Mouse (Mus musculus): ENCODE measurements around the gene Vash1. TPM values are rescaled to one million over a fixed set of nuclear protein-coding genes. Genes with fewer than 3 reads are reported as not detected.

Gene Vash1
- total and polyA plus RNA-seq, 3 experiments, result 1.1 to 2.7 (median 2.2) TPM

DNA sequence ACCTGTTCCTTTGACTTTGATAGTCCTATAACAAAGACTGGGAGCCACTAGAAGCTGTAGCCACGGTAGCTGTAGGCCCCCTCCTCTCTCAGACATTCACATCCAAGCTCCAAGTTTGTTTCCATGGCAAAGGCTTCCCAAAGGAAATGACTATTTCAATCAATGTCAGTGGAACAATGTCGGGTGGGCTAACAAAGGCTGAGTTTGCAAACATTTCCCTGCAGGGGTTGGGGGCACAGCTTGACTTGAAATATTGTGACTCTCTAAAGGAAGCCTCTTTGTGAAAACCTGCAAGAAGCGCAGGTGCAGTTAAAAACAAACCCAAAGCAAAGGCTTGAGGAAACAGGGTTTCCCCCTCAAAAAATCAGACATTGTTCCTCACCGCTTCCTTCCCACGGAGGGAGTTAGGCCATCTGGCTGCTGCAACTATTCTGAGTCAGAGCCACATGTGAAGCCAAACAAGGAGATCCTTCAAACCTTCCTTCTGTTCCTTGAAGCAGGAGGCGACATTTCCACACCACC lies 19.0 kb upstream of the Vash1 start:
- Histone ChIP-seq H3K9ac (ENCODE audit: insufficient read depth, low read depth) (no peak overlapping the region), H3K4me2 (ENCODE audit: insufficient read depth, low read depth, poor library complexity, severe bottlenecking) (no peak overlapping the region), H3K9me3 (replicated peaks; ENCODE audit: low read length) (no peaks in the 10 kb centered on the region), H3K36me3 (replicated peaks in 1 of 2; ENCODE audit: control insufficient read depth in 1 of 2, insufficient read depth in 1 of 2, low read length in 1 of 2) (no peaks in the 10 kb centered on the region), H3K27ac (ENCODE audit: insufficient read depth, low read depth) (no peak overlapping the region), H3K4me3 (replicated peaks in 1 of 3; ENCODE audit: low read depth in 2 of 3, low read length in 2 of 3, poor library complexity in 1 of 3) (no peak overlapping the region), H3K79me2 (replicated peaks; ENCODE audit: control insufficient read depth, extremely low read depth, insufficient read depth, poor library complexity, severe bottlenecking) (no peaks in the 10 kb centered on the region), H3K4me1 (ENCODE audit: control insufficient read depth in 1 of 2, insufficient read depth in 2 of 2) (peaks cover 0 to 12% of the 10 kb centered on the region in 2 experiments; a peak in 2 of 4 replicates), H3K27me3 (replicated peaks) (peaks cover 1% of the 10 kb centered on the region)
- in situ Hi-C loops (cut with MboI; ENCODE audit: low pct_ligation_motif_present, low pct_unique_long_range_greater_than_20kb, low sequenced_read_pairs), result no loop called here
- TF ChIP-seq CHD2 (IDR thresholded peaks at IDR 0.05; ENCODE audit: low read length) (no peak), NRF1 (IDR thresholded peaks at IDR 0.05; ENCODE audit: low read depth, low read length) (no peak), TBP (conservative IDR thresholded peaks at IDR 0.05; ENCODE audit: low read depth, low read length) (no peak), MEF2A (IDR thresholded peaks at IDR 0.05; ENCODE audit: borderline replicate concordance, low read depth, low read length) (no peak), ELF1 (IDR thresholded peaks at IDR 0.05; ENCODE audit: low read depth, low read length) (no peak), EP300 (IDR thresholded peaks at IDR 0.05; ENCODE audit: low read length) (no peak), JUND (conservative IDR thresholded peaks at IDR 0.05; ENCODE audit: low read depth, low read length) (no peak), ZC3H11A (IDR thresholded peaks at IDR 0.05; ENCODE audit: low read depth, low read length) (no peak)
- dilution Hi-C loops (cut with MboI; ENCODE audit: extremely low pct_ligation_motif_present, extremely low pct_unique_long_range_greater_than_20kb, low sequenced_read_pairs), result no loop called here
- DNase-seq (ENCODE audit: extremely low read depth), result no peak

DNA sequence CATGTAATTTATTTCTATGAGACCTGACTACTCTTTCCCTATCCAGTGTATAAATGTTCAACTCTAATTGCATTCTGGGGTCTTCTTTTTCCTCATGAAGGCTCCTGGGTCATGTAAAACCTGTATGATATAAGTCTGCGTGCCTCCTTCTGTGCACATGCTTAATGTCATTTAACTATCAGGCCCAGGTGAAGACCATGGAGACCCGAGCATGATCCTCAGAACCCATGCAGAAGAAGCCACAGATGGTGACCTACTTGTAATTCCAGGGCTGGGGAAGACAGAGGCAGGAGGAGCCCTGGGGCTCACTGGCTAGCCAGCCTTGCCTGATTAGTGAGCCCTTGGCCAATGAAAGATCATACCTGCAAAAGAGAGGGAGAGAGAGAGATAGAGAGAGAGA lies 18.0 kb upstream of the Vash1 start:
- in situ Hi-C loops (cut with MboI; ENCODE audit: low pct_ligation_motif_present, low pct_unique_long_range_greater_than_20kb, low sequenced_read_pairs), result no loop called here
- peaks cover 1% of the 10 kb centered on the region for H3K27me3 ChIP-seq (replicated peaks)
- H3K27ac ChIP-seq (ENCODE audit: insufficient read depth, low read depth), result no peak overlapping the region
- H3K4me2 ChIP-seq (ENCODE audit: insufficient read depth, low read depth, poor library complexity, severe bottlenecking), result no peak overlapping the region
- no peak for TF ChIP-seq CTCF (conservative IDR thresholded peaks at IDR 0.05 in 1 of 2, IDR thresholded peaks at IDR 0.05 in 1 of 2; ENCODE audit: low read depth in 2 of 2, low read length in 2 of 2)
- TF ChIP-seq BHLHE40 (IDR thresholded peaks at IDR 0.05; ENCODE audit: low read depth, low read length), result no peak
- TF ChIP-seq ZKSCAN1 (IDR thresholded peaks at IDR 0.05; ENCODE audit: borderline replicate concordance, low read depth, low read length), result no peak
- TF ChIP-seq ELF1 (IDR thresholded peaks at IDR 0.05; ENCODE audit: low read depth, low read length), result no peak
- no peaks in the 10 kb centered on the region for H3K36me3 ChIP-seq (replicated peaks in 1 of 2; ENCODE audit: control insufficient read depth in 1 of 2, insufficient read depth in 1 of 2, low read length in 1 of 2)
- dilution Hi-C loops (cut with MboI; ENCODE audit: extremely low pct_ligation_motif_present, extremely low pct_unique_long_range_greater_than_20kb, low sequenced_read_pairs), result no loop called here
- H3K9me3 ChIP-seq (replicated peaks; ENCODE audit: low read length), result no peaks in the 10 kb centered on the region
- no peak for DNase-seq (ENCODE audit: extremely low read depth)
- no peak overlapping the region for H3K9ac ChIP-seq (ENCODE audit: insufficient read depth, low read depth)
- H3K4me1 ChIP-seq (ENCODE audit: control insufficient read depth in 1 of 2, insufficient read depth in 2 of 2), result peaks cover 0 to 12% of the 10 kb centered on the region in 2 experiments; a peak in 2 of 4 replicates
- no peaks in the 10 kb centered on the region for H3K79me2 ChIP-seq (replicated peaks; ENCODE audit: control insufficient read depth, extremely low read depth, insufficient read depth, poor library complexity, severe bottlenecking)
- no peak overlapping the region for H3K4me3 ChIP-seq (replicated peaks in 1 of 3; ENCODE audit: low read depth in 2 of 3, low read length in 2 of 3, poor library complexity in 1 of 3)

DNA sequence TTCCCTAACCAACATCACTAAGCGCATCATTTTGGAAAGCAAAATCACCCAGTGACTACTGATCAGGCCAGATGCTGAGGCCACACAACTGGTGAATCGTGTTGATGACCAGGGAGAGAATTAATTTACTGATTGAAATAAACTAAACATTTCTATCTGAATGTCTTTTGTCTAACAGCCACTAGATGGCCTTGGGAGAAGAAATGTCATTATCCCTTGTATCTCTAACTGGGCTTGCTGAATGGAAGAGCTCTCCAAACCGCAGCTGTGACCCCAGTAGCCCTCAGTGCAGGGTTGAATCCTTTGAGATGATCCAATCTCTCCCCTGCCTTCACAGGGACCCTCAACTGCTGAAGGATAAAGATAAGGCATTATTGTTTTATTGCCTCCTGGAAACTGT lies 12.8 kb upstream of the Vash1 start:
- no peak overlapping the region for H3K4me3 ChIP-seq (replicated peaks in 1 of 3; ENCODE audit: low read depth in 2 of 3, low read length in 2 of 3, poor library complexity in 1 of 3)
- dilution Hi-C loops (cut with MboI; ENCODE audit: extremely low pct_ligation_motif_present, extremely low pct_unique_long_range_greater_than_20kb, low sequenced_read_pairs), result no loop called here
- H3K27me3 ChIP-seq (replicated peaks), result no peaks in the 10 kb centered on the region
- no peaks in the 10 kb centered on the region for H3K36me3 ChIP-seq (replicated peaks in 1 of 2; ENCODE audit: control insufficient read depth in 1 of 2, insufficient read depth in 1 of 2, low read length in 1 of 2)
- no peak overlapping the region for H3K9ac ChIP-seq (ENCODE audit: insufficient read depth, low read depth)
- H3K9me3 ChIP-seq (replicated peaks; ENCODE audit: low read length), result no peaks in the 10 kb centered on the region
- H3K4me2 ChIP-seq (ENCODE audit: insufficient read depth, low read depth, poor library complexity, severe bottlenecking), result no peak overlapping the region
- H3K4me1 ChIP-seq (ENCODE audit: control insufficient read depth in 1 of 2, insufficient read depth in 2 of 2), result peaks cover 0 to 7% of the 10 kb centered on the region in 2 experiments; a peak in 1 of 4 replicates
- TF ChIP-seq SMC3 (IDR thresholded peaks at IDR 0.05; ENCODE audit: low read depth, low read length) (peak; percentile 61), MAZ (IDR thresholded peaks at IDR 0.05; ENCODE audit: low read depth, low read length) (no peak), CHD1 (IDR thresholded peaks at IDR 0.05; ENCODE audit: low read depth, low read length) (no peak), RAD21 (IDR thresholded peaks at IDR 0.05; ENCODE audit: low read depth, low read length) (peak; percentile 50), CTCF (conservative IDR thresholded peaks at IDR 0.05 in 1 of 2, IDR thresholded peaks at IDR 0.05 in 1 of 2; ENCODE audit: low read depth in 2 of 2, low read length in 2 of 2) (peak; percentile 62 to 66; a peak in 3 of 4 replicates)
- in situ Hi-C loops (cut with MboI; ENCODE audit: low pct_ligation_motif_present, low pct_unique_long_range_greater_than_20kb, low sequenced_read_pairs), result no loop called here
- H3K79me2 ChIP-seq (replicated peaks; ENCODE audit: control insufficient read depth, extremely low read depth, insufficient read depth, poor library complexity, severe bottlenecking), result no peaks in the 10 kb centered on the region
- DNase-seq (ENCODE audit: extremely low read depth), result no peak
- H3K27ac ChIP-seq (ENCODE audit: insufficient read depth, low read depth), result no peak overlapping the region
